Mouse (Mus musculus) megakaryocyte, embryonic 14.5 days (primary cell): ENCODE measurements at regions not wholly inside any gene's neighbourhood (a gene's known extent, or its start where the extent isn't known, plus 50 kb on each side); places are given as distances from the start of the nearest gene placed in this dataset.

ENCODE experiments used
- FLI1 ChIP-seq: IDR thresholded peaks from 2 replicates; pipeline ENCODE4 v1.6.1; 2012; ENCODE audit warnings: low read length, inconsistent platforms, mixed read lengths
- GATA1 ChIP-seq: IDR thresholded peaks from 3 replicates; pipeline ENCODE4 v1.6.1; 2012; ENCODE audit warnings: mixed read lengths, low read length, inconsistent platforms, borderline replicate concordance

DNA sequence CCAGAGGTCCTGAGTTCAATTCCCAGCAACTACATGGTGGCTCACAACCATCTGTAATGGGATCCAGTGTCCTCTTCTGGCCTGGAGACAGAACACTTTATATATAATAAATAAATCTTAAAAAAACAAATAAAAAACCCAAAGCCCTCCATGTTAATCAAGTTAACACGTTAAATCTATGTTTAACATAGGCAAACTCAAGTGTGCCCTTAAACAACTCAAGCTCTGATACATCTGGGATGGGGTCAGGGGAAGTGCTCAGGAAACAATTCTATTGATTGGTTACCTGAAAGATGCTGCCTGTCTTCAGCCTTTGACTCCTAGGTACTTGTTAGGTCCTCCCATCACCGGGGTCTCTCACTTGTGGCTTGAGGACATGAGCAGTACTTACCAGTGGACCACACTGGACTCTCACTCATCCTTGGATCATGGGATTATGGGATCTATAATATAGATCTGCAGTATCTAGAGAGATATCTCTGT is 89.1 kb upstream of the Cpm start:
- TF ChIP-seq GATA1 (no peak), FLI1 (no peak)
